Mouse (Mus musculus): ENCODE measurements at regions not wholly inside any gene's neighbourhood (a gene's known extent, or its start where the extent isn't known, plus 50 kb on each side); places are given as distances from the start of the nearest gene placed in this dataset.

- Histone ChIP-seq H3K4me1 (replicated peaks; ENCODE audit: insufficient read depth, low read length) (0 out of 2 replicates have a peak, but pooled peaks cover 2% of the 10 kb centered on the region), H3K9ac (ENCODE audit: low read depth, low read length) (no peak overlapping the region), H3K27me3 (ENCODE audit: insufficient read depth, low read length) (no peaks in the 10 kb centered on the region), H3K27ac (peak overlapping the region; percentile 48), H3K36me3 (ENCODE audit: insufficient read depth, low read length) (no peaks in the 10 kb centered on the region), H3K4me2 (ENCODE audit: low read length) (no peak overlapping the region), H3K9me3 (replicated peaks; ENCODE audit: low read length) (no peaks in the 10 kb centered on the region), H3K4me3 (replicated peaks; ENCODE audit: low read depth, low read length) (no peak overlapping the region)
- WGBS: 26% methylated on average over 12 of the region's 12 CpGs
- ATAC-seq (replicated peaks; ENCODE audit: low FRiP score, low read depth) (no peak), DNase-seq (ENCODE audit: low spot score) (peak; percentile 66)
- TF ChIP-seq CTCF (IDR thresholded peaks at IDR 0.05; ENCODE audit: low read depth): no peak
Observed at GRCm38 (mm10) chr17:88325910-88326739, 114.4 kb upstream of the Foxn2 start.

GRCm38 (mm10) chr17:88326740-88327123, 113.8 kb upstream of the Foxn2 start:
- Histone ChIP-seq H3K4me3 (replicated peaks; ENCODE audit: low read depth, low read length) (no peak overlapping the region), H3K9ac (ENCODE audit: low read depth, low read length) (no peak overlapping the region), H3K27ac (no peak overlapping the region), H3K4me2 (ENCODE audit: low read length) (no peak overlapping the region), H3K9me3 (replicated peaks; ENCODE audit: low read length) (no peaks in the 10 kb centered on the region), H3K27me3 (ENCODE audit: insufficient read depth, low read length) (no peaks in the 10 kb centered on the region), H3K36me3 (ENCODE audit: insufficient read depth, low read length) (no peaks in the 10 kb centered on the region), H3K4me1 (replicated peaks; ENCODE audit: insufficient read depth, low read length) (0 out of 2 replicates have a peak, but pooled peaks cover 2% of the 10 kb centered on the region)
- DNase-seq (ENCODE audit: low spot score): no peak
- WGBS: 77% methylated on average over 4 of the region's 4 CpGs
- TF ChIP-seq CTCF (IDR thresholded peaks at IDR 0.05; ENCODE audit: low read depth): no peak
- ATAC-seq (replicated peaks; ENCODE audit: low FRiP score, low read depth): no peak

- Histone ChIP-seq H3K27ac (no peak overlapping the region), H3K4me2 (ENCODE audit: low read length) (no peak overlapping the region), H3K4me1 (replicated peaks; ENCODE audit: insufficient read depth, low read length) (0 out of 2 replicates have a peak, but pooled peaks cover 2% of the 10 kb centered on the region), H3K9me3 (replicated peaks; ENCODE audit: low read length) (no peaks in the 10 kb centered on the region), H3K4me3 (replicated peaks; ENCODE audit: low read depth, low read length) (no peak overlapping the region), H3K36me3 (ENCODE audit: insufficient read depth, low read length) (no peaks in the 10 kb centered on the region), H3K27me3 (ENCODE audit: insufficient read depth, low read length) (no peaks in the 10 kb centered on the region), H3K9ac (ENCODE audit: low read depth, low read length) (no peak overlapping the region)
- no peak for TF ChIP-seq CTCF (IDR thresholded peaks at IDR 0.05; ENCODE audit: low read depth)
- 34% methylated on average over 8 of the region's 8 CpGs for WGBS
- DNase-seq (ENCODE audit: low spot score): no peak
- ATAC-seq (replicated peaks; ENCODE audit: low FRiP score, low read depth): no peak
Observed at GRCm38 (mm10) chr17:88327791-88328190, 112.7 kb upstream of the Foxn2 start.

GRCm38 (mm10) chr17:88328807-88329206, 111.7 kb upstream of the Foxn2 start:
- no peaks in the 10 kb centered on the region for H3K27me3 ChIP-seq (ENCODE audit: insufficient read depth, low read length)
- no peak for ATAC-seq (replicated peaks; ENCODE audit: low FRiP score, low read depth)
- no peak overlapping the region for H3K27ac ChIP-seq
- H3K9me3 ChIP-seq (replicated peaks; ENCODE audit: low read length): no peaks in the 10 kb centered on the region
- TF ChIP-seq CTCF (IDR thresholded peaks at IDR 0.05; ENCODE audit: low read depth): no peak
- no peaks in the 10 kb centered on the region for H3K36me3 ChIP-seq (ENCODE audit: insufficient read depth, low read length)
- H3K9ac ChIP-seq (ENCODE audit: low read depth, low read length): no peak overlapping the region
- H3K4me1 ChIP-seq (replicated peaks; ENCODE audit: insufficient read depth, low read length): 0 out of 2 replicates have a peak, but pooled peaks cover 2% of the 10 kb centered on the region
- H3K4me2 ChIP-seq (ENCODE audit: low read length): no peak overlapping the region
- DNase-seq (ENCODE audit: low spot score): no peak
- 28% methylated on average over 8 of the region's 8 CpGs for WGBS
- H3K4me3 ChIP-seq (replicated peaks; ENCODE audit: low read depth, low read length): no peak overlapping the region

GRCm38 (mm10) chr17:88329715-88330114, 110.8 kb upstream of the Foxn2 start:
- WGBS: 64% methylated on average over 9 of the region's 9 CpGs
- ATAC-seq (replicated peaks; ENCODE audit: low FRiP score, low read depth): no peak

GRCm38 (mm10) chr17:88330129-88330528, 110.4 kb upstream of the Foxn2 start:
- H3K36me3 ChIP-seq (ENCODE audit: insufficient read depth, low read length): no peaks in the 10 kb centered on the region
- H3K4me2 ChIP-seq (ENCODE audit: low read length): no peak overlapping the region
- no peak for DNase-seq (ENCODE audit: low spot score)
- 0 out of 2 replicates have a peak, but pooled peaks cover 2% of the 10 kb centered on the region for H3K4me1 ChIP-seq (replicated peaks; ENCODE audit: insufficient read depth, low read length)
- peak; percentile 34; the same call in 1 of the 2 replicates for TF ChIP-seq CTCF (IDR thresholded peaks at IDR 0.05; ENCODE audit: low read depth)
- H3K9ac ChIP-seq (ENCODE audit: low read depth, low read length): no peak overlapping the region
- H3K27ac ChIP-seq: no peak overlapping the region
- WGBS: 90% methylated on average over 2 of the region's 2 CpGs
- H3K9me3 ChIP-seq (replicated peaks; ENCODE audit: low read length): no peaks in the 10 kb centered on the region
- no peak overlapping the region for H3K4me3 ChIP-seq (replicated peaks; ENCODE audit: low read depth, low read length)
- H3K27me3 ChIP-seq (ENCODE audit: insufficient read depth, low read length): no peaks in the 10 kb centered on the region
- ATAC-seq (replicated peaks; ENCODE audit: low FRiP score, low read depth): no peak

More at GRCm38 (mm10) chr17:88329715-88330114, 110.8 kb upstream of the Foxn2 start:
- H3K4me1 ChIP-seq (replicated peaks; ENCODE audit: insufficient read depth, low read length): 0 out of 2 replicates have a peak, but pooled peaks cover 2% of the 10 kb centered on the region
- no peaks in the 10 kb centered on the region for H3K36me3 ChIP-seq (ENCODE audit: insufficient read depth, low read length)
- no peak overlapping the region for H3K4me2 ChIP-seq (ENCODE audit: low read length)
- no peaks in the 10 kb centered on the region for H3K27me3 ChIP-seq (ENCODE audit: insufficient read depth, low read length)
- H3K9me3 ChIP-seq (replicated peaks; ENCODE audit: low read length): no peaks in the 10 kb centered on the region
- no peak overlapping the region for H3K9ac ChIP-seq (ENCODE audit: low read depth, low read length)
- H3K27ac ChIP-seq: no peak overlapping the region
- TF ChIP-seq CTCF (IDR thresholded peaks at IDR 0.05; ENCODE audit: low read depth): no peak
- no peak overlapping the region for H3K4me3 ChIP-seq (replicated peaks; ENCODE audit: low read depth, low read length)
- DNase-seq (ENCODE audit: low spot score): no peak

Measured in kidney, postnatal 0 days (tissue).